In genomic region chr8:53997461-53997860, GRCm38 (mm10) we compare ENCODE assay signal across 21 mouse cellular contexts.
DNase-seq lines count a peak whose midpoint lies in the region; ATAC-seq and TF ChIP-seq lines count a peak whose summit lies in the region.
"Had no signal": no experiment of that assay in that cellular context is flagged by ENCODE, and none has a peak within 500 bp of the region (broad histone marks: within the 10 kb centered on the region; RNA-seq: fewer than 3 reads in every experiment).

No protein-coding gene starts in this region.

- TF ChIP-seq POLR2A in lung, adult 2 months (IDR thresholded peaks at IDR 0.05; ENCODE audit: borderline replicate concordance, extremely low read depth, low read depth, low read length) = no peak
- no peak for TF ChIP-seq POLR2A in brain, embryonic 14.5 days (IDR thresholded peaks at IDR 0.05; ENCODE audit: borderline replicate concordance, extremely low read depth, insufficient read depth, insufficient read length, poor library complexity, severe bottlenecking)

- intact Hi-C loops in heart, postnatal 10 days (cut with DNase I) = no loop called here

- no peak overlapping the region for H3K9ac ChIP-seq in lung, embryonic 14.5 days
- H3K9ac ChIP-seq: embryonic facial prominence, embryonic 15.5 days; heart, embryonic 13.5 days; hindbrain, embryonic 14.5 days; midbrain, embryonic 13.5 days; neural tube, embryonic 12.5 days had no signal

- 52% methylated on average over 2 of the region's 2 CpGs for WGBS in lung, embryonic 14.5 days
- WGBS in lung, adult 2 months = 55% methylated on average over 2 of the region's 2 CpGs

- no peak overlapping the region for H3K4me2 ChIP-seq in lung, embryonic 14.5 days
- H3K4me2 ChIP-seq: embryonic facial prominence, embryonic 15.5 days; heart, embryonic 13.5 days; hindbrain, embryonic 14.5 days; midbrain, embryonic 13.5 days; neural tube, embryonic 12.5 days had no signal

- H3K27me3 ChIP-seq in lung, embryonic 14.5 days (ENCODE audit: insufficient read depth, low read length) = no peaks in the 10 kb centered on the region
- H3K27me3 ChIP-seq: CH12.LX; embryonic facial prominence, embryonic 15.5 days; heart, embryonic 13.5 days; midbrain, embryonic 13.5 days; neural tube, embryonic 12.5 days had no signal

- H3K36me3 ChIP-seq in lung, embryonic 14.5 days (ENCODE audit: insufficient read depth) = no peaks in the 10 kb centered on the region
- H3K36me3 ChIP-seq: embryonic facial prominence, embryonic 15.5 days; heart, embryonic 13.5 days; midbrain, embryonic 13.5 days; neural tube, embryonic 12.5 days had no signal

- no peaks in the 10 kb centered on the region for H3K9me3 ChIP-seq in lung, embryonic 14.5 days (ENCODE audit: low read depth, low read length)
- H3K9me3 ChIP-seq: embryonic facial prominence, embryonic 15.5 days; heart, embryonic 13.5 days; midbrain, embryonic 13.5 days; neural tube, embryonic 12.5 days had no signal

- peak; percentile 1 to 3 for DNase-seq in heart, postnatal 10 days
- DNase-seq in heart, postnatal 4 days = no peak
- DNase-seq in lung, embryonic 14.5 days = peak; percentile 67
- DNase-seq in lung, adult 2 months = no peak
- peak; percentile 58 for DNase-seq in brain, embryonic 14.5 days (ENCODE audit: low read depth)
- DNase-seq in mesoderm, embryonic 11.5 days (ENCODE audit: low read depth, low spot score) = peak; percentile 29
- no peak for DNase-seq in left cerebral cortex, adult 11 months (ENCODE audit: low spot score)
- no peak for DNase-seq in natural killer cell, adult 2 months (ENCODE audit: low spot score in 2 of 2)
- DNase-seq: adrenal gland, adult 2 months; cerebellum, postnatal 25 days; gastrocnemius, postnatal 10 days; layer of hippocampus, adult 9-11 months; right cerebral cortex, postnatal 4 days; thymus, postnatal 25 days had no signal

- no peak overlapping the region for H3K27ac ChIP-seq in lung, embryonic 14.5 days (ENCODE audit: low read depth)
- H3K27ac ChIP-seq: embryonic facial prominence, embryonic 15.5 days; heart, embryonic 13.5 days; hindbrain, embryonic 14.5 days; midbrain, embryonic 13.5 days; neural tube, embryonic 12.5 days had no signal

- no peak overlapping the region for H3K4me3 ChIP-seq in lung, embryonic 14.5 days (ENCODE audit: low read depth, low read length)
- H3K4me3 ChIP-seq in lung, adult 2 months (replicated peaks; ENCODE audit: extremely low read depth, low read depth, low read length) = no peak overlapping the region
- H3K4me3 ChIP-seq: embryonic facial prominence, embryonic 15.5 days; heart, embryonic 13.5 days; midbrain, embryonic 13.5 days; neural tube, embryonic 12.5 days had no signal

- H3K4me1 ChIP-seq in lung, embryonic 14.5 days (ENCODE audit: insufficient read depth) = no peaks in the 10 kb centered on the region
- H3K4me1 ChIP-seq in lung, adult 2 months (ENCODE audit: control insufficient read depth, insufficient read depth, low read length) = no peaks in the 10 kb centered on the region
- H3K4me1 ChIP-seq: midbrain, embryonic 13.5 days; neural tube, embryonic 12.5 days had no signal

- no peak for TF ChIP-seq CTCF in lung, embryonic 14.5 days (IDR thresholded peaks at IDR 0.05; ENCODE audit: low read depth)
- TF ChIP-seq CTCF in lung, adult 2 months (IDR thresholded peaks at IDR 0.05; ENCODE audit: insufficient read depth, low read length) = no peak
- TF ChIP-seq CTCF in brain, embryonic 14.5 days (IDR thresholded peaks at IDR 0.05; ENCODE audit: borderline replicate concordance, extremely low read depth, insufficient read depth, insufficient read length) = no peak

- ATAC-seq in lung, embryonic 14.5 days (ENCODE audit: insufficient read depth) = no peak
- ATAC-seq: forebrain, embryonic 16.5 days; midbrain, embryonic 13.5 days had no signal

Comparison
In these comparisons a context has a peak if more than half of its experiments do, and no peak if none do; other contexts are left out.
1. DNase-seq: peak in heart, postnatal 10 days (2 of 2), lung, embryonic 14.5 days (single experiment), brain, embryonic 14.5 days (single experiment) and mesoderm, embryonic 11.5 days (single experiment); none in heart, postnatal 4 days (single experiment), lung, adult 2 months (single experiment), left cerebral cortex, adult 11 months (single experiment) and natural killer cell, adult 2 months (0 of 2).